Mouse (Mus musculus) spleen, adult 2 months (tissue): ENCODE data around the gene Tgif1. TPM values are rescaled to one million over a fixed set of nuclear protein-coding genes. Genes with fewer than 3 reads are reported as not detected.

ENCODE experiments used
- DNase-seq, 2 experiments: peaks; one replicate each; pipeline versions ENCODE4 v3.0.0 to v3.0.0-alpha.2; 2012 to 2021; ENCODE audit warnings: low spot score in 2 of 2, low read depth in 1 of 2
- H3K27ac ChIP-seq: fragments of 200-500 bp; 2 replicates; pipeline ENCODE4 v1.5.1; 2012; ENCODE audit warnings: low read length, inconsistent platforms; ENCODE audit not compliant: insufficient read depth
- H3K27me3 ChIP-seq: fragments of 200-500 bp; 2 replicates; pipeline ENCODE4 v1.6.1; 2012; ENCODE audit warnings: mild to moderate bottlenecking, moderate library complexity, low read length, inconsistent platforms; ENCODE audit not compliant: control insufficient read depth, insufficient read depth
- H3K36me3 ChIP-seq: fragments of 200-500 bp; 2 replicates; pipeline ENCODE4 v1.6.1; 2012; ENCODE audit warnings: mild to moderate bottlenecking, low read length, inconsistent platforms; ENCODE audit not compliant: control insufficient read depth, insufficient read depth
- H3K4me1 ChIP-seq: fragments of 200-500 bp; 2 replicates; pipeline ENCODE4 v1.6.1; 2011; ENCODE audit warnings: inconsistent platforms; ENCODE audit not compliant: control insufficient read depth, insufficient read depth, insufficient read length
- H3K4me3 ChIP-seq: fragments of 200-500 bp; 2 replicates; pipeline ENCODE4 v1.5.1; 2011; ENCODE audit warnings: mild to moderate bottlenecking, inconsistent platforms; ENCODE audit not compliant: insufficient read depth, insufficient read length; ENCODE audit errors: extremely low read depth
- CTCF ChIP-seq: fragments of 200-500 bp; IDR thresholded peaks from 2 replicates; pipeline ENCODE4 v1.5.1; 2011; ENCODE audit warnings: mild to moderate bottlenecking, inconsistent platforms; ENCODE audit not compliant: insufficient read depth, insufficient read length, insufficient replicate concordance; ENCODE audit errors: extremely low read depth
- POLR2A ChIP-seq: fragments of 200-500 bp; IDR thresholded peaks from 2 replicates; pipeline ENCODE4 v1.6.1; 2011; ENCODE audit warnings: low read depth, low read length, inconsistent platforms
- WGBS: fragments of 180-500 bp; shearing (Covaris S2); methylation state at CpG from one replicate; pipeline ENCODE4 v1.1.7; 2018; 5-methylcytosine and 5-hydroxymethylcytosine counted together
- polyA plus RNA-seq: library from polyadenylated mRNA; depleted of rRNA; stranded (reverse); fragments of >200 nt; gene quantifications from 2 replicates; pipeline ENCODE4 v1.2.3, GENCODE M21; 2012

Tgif1 gene
- polyA plus RNA-seq, 1 experiment: 22.2 TPM

DNA sequence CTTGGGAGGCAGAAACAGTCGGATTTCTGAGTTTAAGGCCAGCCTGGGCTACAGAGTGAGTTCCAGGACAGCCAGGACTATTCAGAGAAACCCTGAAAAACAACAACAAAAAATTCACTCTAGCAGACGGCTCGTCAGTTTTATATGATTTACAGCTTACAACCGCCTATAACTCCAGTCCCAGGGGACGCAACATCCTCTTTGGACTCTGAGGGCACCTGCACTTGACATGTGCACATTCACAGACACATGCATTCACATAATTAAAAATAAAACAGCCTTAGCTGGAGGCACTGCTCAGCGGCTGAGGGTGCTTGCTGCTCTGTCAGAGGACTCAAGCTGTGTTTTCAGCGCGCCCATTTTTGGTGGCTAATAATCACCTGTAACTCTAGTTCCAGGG is 37.2 kb upstream of the Tgif1 start:
- H3K27ac ChIP-seq: no peak overlapping the region
- TF ChIP-seq POLR2A (no peak), CTCF (no peak)
- 47% methylated on average over 8 of the region's 8 CpGs for WGBS

DNA sequence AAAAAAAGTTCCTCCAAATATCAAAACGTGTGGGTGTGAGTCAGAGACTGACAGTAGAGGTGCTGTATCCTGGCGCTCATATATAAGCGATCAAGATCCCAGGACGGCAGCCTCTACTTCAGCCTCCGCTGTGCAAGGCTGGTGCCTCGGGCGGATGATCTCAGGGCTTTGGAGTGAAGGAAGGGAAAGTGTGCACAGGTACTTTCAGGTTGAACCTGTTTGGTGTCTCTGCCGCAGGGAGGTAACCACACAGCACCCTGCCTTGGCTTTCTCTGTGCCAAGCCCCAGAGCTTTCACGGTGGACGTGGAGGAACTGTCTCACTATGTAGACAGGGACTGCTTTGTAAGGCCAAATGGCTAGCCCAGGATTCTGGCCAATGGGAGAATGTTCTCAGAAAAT is 35.3 kb upstream of the Tgif1 start:
- Histone ChIP-seq H3K27ac (no peak overlapping the region), H3K4me1 (peaks cover 19% of the 10 kb centered on the region; the same call in 1 of the 2 replicates), H3K4me3 (no peak overlapping the region), H3K36me3 (no peaks in the 10 kb centered on the region), H3K27me3 (no peaks in the 10 kb centered on the region)
- no peak for TF ChIP-seq CTCF
- no peak for TF ChIP-seq POLR2A
- no peak for DNase-seq
- WGBS: 92% methylated on average over 10 of the region's 10 CpGs

More for the DNA sequence above, 37.2 kb upstream of the Tgif1 start:
- Histone ChIP-seq H3K4me1 (peaks cover 19% of the 10 kb centered on the region; the same call in 1 of the 2 replicates), H3K36me3 (no peaks in the 10 kb centered on the region), H3K27me3 (no peaks in the 10 kb centered on the region), H3K4me3 (no peak overlapping the region)
- peak; percentile 43 to 60 for DNase-seq

DNA sequence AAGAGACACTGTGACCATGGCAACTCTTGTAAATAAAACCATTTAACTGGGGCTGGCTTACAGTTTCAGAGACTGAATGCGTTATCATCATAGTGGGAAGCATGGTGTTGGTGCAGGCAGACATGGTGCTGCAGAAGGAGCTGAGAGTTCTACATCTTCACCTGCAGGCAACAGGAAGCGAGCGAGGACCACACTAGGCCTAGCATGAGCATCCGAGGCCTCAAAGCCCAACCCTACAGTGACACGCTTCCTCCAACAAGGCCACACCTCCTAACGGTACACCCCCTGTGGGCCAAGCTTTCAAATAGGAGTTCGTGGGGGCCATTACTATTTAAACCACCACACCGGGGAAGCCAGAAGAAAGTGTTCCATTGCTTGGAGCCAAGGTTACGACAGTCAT is 34.5 kb upstream of the Tgif1 start:
- peak; percentile 37 to 45 for DNase-seq
- no peaks in the 10 kb centered on the region for H3K36me3 ChIP-seq
- H3K27ac ChIP-seq: peak overlapping the region; percentile 89
- TF ChIP-seq CTCF: no peak
- H3K4me1 ChIP-seq: peaks cover 19% of the 10 kb centered on the region; the same call in 1 of the 2 replicates
- no peaks in the 10 kb centered on the region for H3K27me3 ChIP-seq
- 64% methylated on average over 9 of the region's 9 CpGs for WGBS
- H3K4me3 ChIP-seq: no peak overlapping the region

DNA sequence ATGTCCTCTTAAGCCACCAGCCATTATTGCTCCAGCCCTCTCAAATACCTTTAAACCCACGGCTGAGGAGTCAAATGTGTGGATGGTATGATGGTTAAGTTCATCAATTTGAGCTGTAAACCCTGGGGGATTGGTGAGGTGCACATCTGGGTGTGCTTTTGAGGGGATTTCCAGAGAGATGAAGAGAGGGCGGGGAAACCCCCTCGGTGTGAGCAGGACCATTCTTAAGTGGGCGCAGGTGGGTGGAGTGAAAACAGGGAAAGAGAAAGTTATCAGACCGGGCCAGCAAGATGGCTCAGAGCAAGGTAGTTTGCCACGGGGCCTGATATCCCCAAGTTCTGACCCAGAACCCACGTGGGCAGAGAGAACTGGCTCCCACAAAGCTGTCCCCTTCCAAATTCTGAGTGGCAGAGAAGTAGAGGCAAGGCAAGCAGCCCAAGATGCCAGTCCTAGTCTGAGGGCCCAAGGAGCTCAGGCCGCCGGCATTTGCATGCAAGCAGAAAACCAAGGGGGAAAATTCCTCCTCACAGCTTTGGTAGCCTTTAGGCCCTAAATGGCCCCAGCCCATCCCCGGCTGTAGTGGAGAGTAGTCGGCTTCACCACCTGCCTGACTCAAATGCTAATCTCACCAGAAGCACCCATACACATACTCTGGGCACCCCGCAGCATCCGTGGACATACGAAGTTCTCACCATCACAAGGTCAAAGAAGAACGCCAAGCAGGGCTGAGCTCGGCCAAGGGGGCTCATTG is 33.5 kb upstream of the Tgif1 start:
- TF ChIP-seq POLR2A: no peak
- TF ChIP-seq CTCF: no peak
- no peaks in the 10 kb centered on the region for H3K27me3 ChIP-seq

DNA sequence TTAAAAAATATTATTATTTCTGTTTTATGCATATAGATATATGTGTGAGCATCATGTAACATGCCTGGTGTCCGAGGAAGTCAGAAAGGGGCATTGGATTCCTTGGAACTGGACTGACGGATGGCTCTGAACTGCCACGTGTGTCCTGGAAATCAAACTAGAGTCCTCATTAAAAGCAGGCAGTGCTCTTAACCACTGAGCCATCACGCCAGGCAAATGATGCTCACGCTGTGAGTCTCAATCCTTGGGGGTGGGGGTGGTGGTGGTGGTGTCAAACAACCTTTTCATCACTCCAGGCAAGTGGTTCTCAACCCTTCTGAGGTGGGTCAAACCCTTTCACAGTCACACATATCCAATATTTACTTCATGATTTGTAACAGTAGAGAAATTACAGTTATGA is 32.5 kb upstream of the Tgif1 start:
- WGBS: 56% methylated on average over 5 of the region's 5 CpGs
- TF ChIP-seq POLR2A: no peak
- no peak for TF ChIP-seq CTCF
- peaks cover 19% of the 10 kb centered on the region; the same call in 1 of the 2 replicates for H3K4me1 ChIP-seq
- H3K27ac ChIP-seq: peak overlapping the region; percentile 4; the same call in 1 of the 2 replicates
- H3K27me3 ChIP-seq: no peaks in the 10 kb centered on the region
- no peak overlapping the region for H3K4me3 ChIP-seq
- DNase-seq: no peak
- H3K36me3 ChIP-seq: no peaks in the 10 kb centered on the region

More for the DNA sequence above, 33.5 kb upstream of the Tgif1 start:
- no peaks in the 10 kb centered on the region for H3K36me3 ChIP-seq
- H3K4me1 ChIP-seq: peaks cover 19% of the 10 kb centered on the region; the same call in 1 of the 2 replicates
- peak overlapping the region; percentile 89 for H3K27ac ChIP-seq
- H3K4me3 ChIP-seq: no peak overlapping the region
- WGBS: 58% methylated on average over 16 of the region's 16 CpGs
- peak; percentile 71 to 77 for DNase-seq

DNA sequence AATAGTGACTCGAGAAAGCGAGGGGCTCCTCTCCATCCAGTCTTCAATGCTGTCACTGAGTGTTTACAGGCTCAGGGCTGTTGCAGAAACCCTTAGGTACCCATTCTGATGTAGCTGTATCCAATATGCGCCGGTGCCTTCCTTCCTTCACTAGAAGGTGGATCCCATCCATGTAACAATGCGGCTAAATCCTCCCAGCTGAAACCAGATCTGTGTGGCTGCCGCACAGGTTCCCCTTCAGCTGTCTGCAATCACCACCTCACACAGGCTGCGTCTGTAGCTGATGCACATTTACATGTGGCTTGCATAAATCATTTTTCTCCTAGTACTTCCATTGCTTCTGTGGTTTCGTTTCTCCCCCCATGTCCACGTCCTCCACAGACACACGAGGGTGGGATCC is 28.6 kb upstream of the Tgif1 start:
- Histone ChIP-seq H3K4me3 (no peak overlapping the region), H3K36me3 (no peaks in the 10 kb centered on the region), H3K27ac (no peak overlapping the region), H3K27me3 (no peaks in the 10 kb centered on the region), H3K4me1 (peaks cover 5% of the 10 kb centered on the region; the same call in 1 of the 2 replicates)
- 85% methylated on average over 10 of the region's 10 CpGs for WGBS
- DNase-seq: no peak
- TF ChIP-seq CTCF (no peak), POLR2A (no peak)

DNA sequence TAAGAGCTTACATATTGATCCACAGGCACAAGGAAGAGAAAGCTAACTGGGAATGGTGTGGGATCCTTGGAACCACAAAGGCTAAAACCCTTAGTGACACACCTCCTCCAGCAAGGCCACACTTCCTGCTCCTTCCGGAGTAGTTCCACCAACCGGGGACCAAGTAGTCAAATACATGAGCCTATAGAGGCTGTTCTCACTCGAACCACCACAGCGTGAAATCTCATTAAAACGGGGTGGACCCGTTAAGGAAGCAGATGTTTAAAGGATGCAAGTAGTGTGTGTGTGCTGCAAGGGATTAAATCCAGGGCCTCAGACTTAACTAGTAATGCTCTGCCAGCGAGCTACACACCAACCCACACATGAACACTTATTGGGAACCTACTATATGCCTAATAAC is 27.8 kb upstream of the Tgif1 start:
- 69% methylated on average over 7 of the region's 7 CpGs for WGBS
- H3K27ac ChIP-seq: no peak overlapping the region
- no peaks in the 10 kb centered on the region for H3K27me3 ChIP-seq
- TF ChIP-seq POLR2A (no peak), CTCF (no peak)
- no peak for DNase-seq
- H3K4me1 ChIP-seq: peaks cover 3% of the 10 kb centered on the region; the same call in 1 of the 2 replicates
- no peak overlapping the region for H3K4me3 ChIP-seq
- H3K36me3 ChIP-seq: no peaks in the 10 kb centered on the region
